Mouse (Mus musculus) lung, embryonic 16.5 days (tissue): ENCODE results near the gene Hjurp. TPM values are rescaled to one million over a fixed set of nuclear protein-coding genes. Genes with fewer than 3 reads are reported as not detected.
"Not testable (repeated sequence)": the region's sequence is repeated elsewhere in the genome, so short reads cannot be mapped to it uniquely, and the experiment has no call there.

Experiments used
- ATAC-seq: fragments of 200-750 bp; cut with Nextera tagmentation; 2 replicates; pipeline ENCODE4 v1.8.0; 2017; ENCODE audit warnings: low read depth, mild to moderate bottlenecking, moderate library complexity
- H3K27ac ChIP-seq: fragments of 300-500 bp; sonication (generic); 2 replicates; pipeline ENCODE4 v1.5.1; 2014; ENCODE audit warnings: mild to moderate bottlenecking, control low read depth, low read length
- H3K27me3 ChIP-seq: fragments of 300-500 bp; sonication (generic); 2 replicates; pipeline ENCODE4 v1.6.1; 2014; ENCODE audit warnings: low read depth, low read length, mixed read lengths; ENCODE audit not compliant: control insufficient read depth, insufficient read depth
- H3K36me3 ChIP-seq: fragments of 300-500 bp; sonication (generic); 2 replicates; pipeline ENCODE4 v1.6.1; 2014; ENCODE audit warnings: low read length; ENCODE audit not compliant: control insufficient read depth, insufficient read depth
- H3K4me1 ChIP-seq: fragments of 300-500 bp; sonication (generic); replicated peaks from 2 replicates; pipeline ENCODE4 v1.6.1; 2014; ENCODE audit warnings: low read length, mixed read lengths; ENCODE audit not compliant: control insufficient read depth, insufficient read depth
- H3K4me2 ChIP-seq: fragments of 300-500 bp; sonication (generic); 2 replicates; pipeline ENCODE4 v1.6.1; 2014; ENCODE audit warnings: low read depth, low read length, control low read depth
- H3K4me3 ChIP-seq: fragments of 300-500 bp; sonication (generic); 2 replicates; pipeline ENCODE4 v1.5.1; 2014; ENCODE audit warnings: mild to moderate bottlenecking, low read length, control low read depth
- H3K9ac ChIP-seq: fragments of 300-500 bp; sonication (generic); 2 replicates; pipeline ENCODE4 v1.6.1; 2014; ENCODE audit warnings: low read length, control low read depth
- H3K9me3 ChIP-seq: fragments of 300-500 bp; sonication (generic); 2 replicates; pipeline ENCODE4 v1.6.1; 2016; ENCODE audit warnings: low read length; ENCODE audit not compliant: control insufficient read depth
- WGBS: fragments of 180-500 bp; shearing (Covaris S2); extraction: QIAGEN DNeasy Blood & Tissue Kit; methylation state at CpG from one replicate; pipeline ENCODE4 v1.1.7; 2014; 5-methylcytosine and 5-hydroxymethylcytosine counted together
- polyA plus RNA-seq: library from polyadenylated mRNA; unstranded; fragments of >200 nt; fragmentation: Nextera tagmentation; extraction: Ambion mirVana; gene quantifications from 2 replicates; pipeline ENCODE4 v1.2.1, GENCODE M21; 2015

Gene Hjurp
- polyA plus RNA-seq, 1 experiment from 2014 or later, result 184 TPM

DNA sequence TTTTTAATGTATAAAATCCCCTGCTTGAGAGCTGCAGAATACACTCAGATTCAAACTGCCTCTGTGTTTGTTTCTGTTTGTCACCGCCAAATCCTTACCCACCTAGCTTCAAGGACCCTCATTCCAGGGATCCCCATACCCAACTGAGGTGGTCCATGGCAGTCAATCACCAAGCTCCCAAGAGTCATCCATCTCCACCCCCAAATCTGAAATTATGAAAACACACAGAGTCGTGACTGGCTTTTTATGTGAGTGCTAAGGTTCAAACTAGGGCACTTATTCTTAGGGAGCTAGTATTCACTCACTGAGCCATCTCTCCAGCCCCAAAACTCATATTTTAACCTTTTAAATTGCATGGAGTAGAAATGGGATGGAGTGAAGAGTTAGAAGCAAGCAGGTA lies 52.1 kb downstream of the Hjurp start:
- H3K4me3 ChIP-seq, H3K9ac ChIP-seq, H3K36me3 ChIP-seq, H3K27me3 ChIP-seq, H3K27ac ChIP-seq, H3K4me1 ChIP-seq, H3K4me2 ChIP-seq, ATAC-seq: not testable (repeated sequence)
- 37% methylated on average over 2 of the region's 2 CpGs for WGBS
- H3K9me3 ChIP-seq, result peaks cover 35% of the 10 kb centered on the region

DNA sequence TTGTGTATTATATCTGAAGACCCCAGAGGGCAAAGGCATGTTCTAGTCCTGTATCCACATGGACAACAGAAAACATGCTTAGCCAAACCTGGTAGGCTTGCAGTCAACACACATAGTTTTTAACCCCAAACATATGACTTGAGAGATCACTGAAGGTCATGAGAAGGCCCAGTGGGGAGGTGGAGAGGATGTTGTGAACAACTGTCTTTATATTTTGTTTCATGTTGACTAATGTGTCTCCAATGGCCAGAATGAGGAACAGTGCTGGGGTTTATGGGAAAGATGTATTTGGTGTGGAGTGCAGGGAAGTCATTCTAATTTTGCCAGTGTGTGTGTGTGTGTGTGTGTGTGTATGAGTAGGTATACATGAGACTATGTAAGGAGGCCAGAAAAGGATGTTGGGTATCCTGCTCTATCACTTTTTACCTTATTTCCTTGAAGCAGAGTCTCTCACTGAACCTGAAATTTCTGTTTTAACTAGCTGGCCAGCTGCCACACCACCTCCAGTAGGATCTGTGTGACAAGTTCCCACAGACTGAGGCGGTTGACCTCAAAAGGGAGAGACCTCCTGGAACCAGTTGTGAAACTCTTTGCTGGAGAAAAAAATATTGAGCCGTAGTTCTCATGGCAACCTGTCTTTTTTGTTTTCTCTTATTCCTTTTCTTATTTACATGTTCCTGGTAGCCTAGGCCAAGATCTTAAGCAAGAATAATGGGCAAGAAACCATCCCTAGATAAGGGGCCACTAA lies 53.2 kb downstream of the Hjurp start:
- H3K36me3 ChIP-seq, result no peaks in the 10 kb centered on the region
- no peak for ATAC-seq
- H3K4me1 ChIP-seq, result no peaks in the 10 kb centered on the region
- peaks cover 24% of the 10 kb centered on the region for H3K9me3 ChIP-seq
- H3K27me3 ChIP-seq, result no peaks in the 10 kb centered on the region
- H3K4me2 ChIP-seq, result no peak overlapping the region
- WGBS, result 63% methylated on average over 2 of the region's 2 CpGs
- no peak overlapping the region for H3K27ac ChIP-seq
- H3K9ac ChIP-seq, result no peak overlapping the region
- no peak overlapping the region for H3K4me3 ChIP-seq

DNA sequence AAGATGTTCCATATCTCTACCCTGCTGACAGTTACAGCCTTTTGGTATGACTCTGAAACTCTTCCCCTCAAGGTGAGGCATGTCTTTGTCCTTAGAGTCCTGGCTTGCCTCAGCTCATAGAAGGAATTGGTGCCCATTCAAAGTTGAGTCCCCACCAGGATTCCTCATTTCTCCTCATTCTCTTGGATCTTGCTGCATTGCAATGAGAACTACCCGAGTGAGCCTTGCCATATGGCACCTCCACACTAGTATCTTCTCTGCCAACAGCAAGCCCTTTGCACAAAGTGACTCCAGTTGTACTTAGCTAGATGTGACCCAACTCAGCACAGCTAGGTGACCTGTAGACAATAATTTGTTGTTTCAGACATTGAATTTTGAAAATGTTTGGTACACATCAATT lies 53.8 kb downstream of the Hjurp start:
- ATAC-seq, result no peak
- Histone ChIP-seq H3K9me3 (peaks cover 24% of the 10 kb centered on the region), H3K4me3 (no peak overlapping the region)

GRCm38 (mm10) chr1:88223011-88223515 lies 54.4 kb downstream of the Hjurp start:
- ATAC-seq, H3K27me3 ChIP-seq, H3K9ac ChIP-seq, H3K4me2 ChIP-seq, H3K4me3 ChIP-seq, H3K4me1 ChIP-seq, H3K27ac ChIP-seq, H3K36me3 ChIP-seq: not testable (repeated sequence)
- H3K9me3 ChIP-seq, result peaks cover 18% of the 10 kb centered on the region

More for the DNA sequence above, 53.8 kb downstream of the Hjurp start:
- Histone ChIP-seq H3K4me1 (no peaks in the 10 kb centered on the region), H3K36me3 (no peaks in the 10 kb centered on the region), H3K27me3 (no peaks in the 10 kb centered on the region), H3K27ac (no peak overlapping the region), H3K4me2 (no peak overlapping the region), H3K9ac (no peak overlapping the region)
- 36% methylated on average over 1 of the region's 1 CpGs for WGBS

DNA sequence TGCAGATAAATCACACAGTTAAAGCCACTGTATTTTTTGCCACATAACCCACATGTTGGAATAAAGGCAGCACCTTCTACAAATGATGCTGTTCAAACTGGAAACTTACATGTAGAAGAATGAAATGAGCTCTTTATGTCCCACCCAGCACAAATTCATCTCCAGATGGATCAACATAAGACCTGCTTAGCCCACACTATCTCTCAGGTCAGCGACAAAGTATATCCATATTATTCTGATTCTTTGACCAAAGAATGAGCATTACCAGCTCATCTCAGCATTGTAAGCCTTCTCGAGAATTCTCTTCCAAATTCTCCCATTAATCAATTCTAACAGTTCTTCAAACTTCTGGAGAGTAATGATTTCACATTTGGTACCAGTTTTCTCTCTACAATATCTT lies 55.2 kb downstream of the Hjurp start:
- Histone ChIP-seq H3K4me3 (no peak overlapping the region), H3K4me2 (no peak overlapping the region), H3K4me1 (no peaks in the 10 kb centered on the region), H3K27me3 (no peaks in the 10 kb centered on the region), H3K36me3 (no peaks in the 10 kb centered on the region), H3K9me3 (peaks cover 21% of the 10 kb centered on the region), H3K9ac (no peak overlapping the region), H3K27ac (no peak overlapping the region)
- 38% methylated on average over 2 of the region's 2 CpGs for WGBS
- ATAC-seq, result no peak

- Histone ChIP-seq H3K27ac (no peak overlapping the region), H3K27me3 (no peaks in the 10 kb centered on the region), H3K4me2 (no peak overlapping the region), H3K4me3 (no peak overlapping the region), H3K36me3 (no peaks in the 10 kb centered on the region), H3K9ac (no peak overlapping the region), H3K4me1 (no peaks in the 10 kb centered on the region), H3K9me3 (peaks cover 22% of the 10 kb centered on the region)
- ATAC-seq, result no peak
These were observed 57.1 kb downstream of the Hjurp start for GRCm38 (mm10) chr1:88220336-88220735.

DNA sequence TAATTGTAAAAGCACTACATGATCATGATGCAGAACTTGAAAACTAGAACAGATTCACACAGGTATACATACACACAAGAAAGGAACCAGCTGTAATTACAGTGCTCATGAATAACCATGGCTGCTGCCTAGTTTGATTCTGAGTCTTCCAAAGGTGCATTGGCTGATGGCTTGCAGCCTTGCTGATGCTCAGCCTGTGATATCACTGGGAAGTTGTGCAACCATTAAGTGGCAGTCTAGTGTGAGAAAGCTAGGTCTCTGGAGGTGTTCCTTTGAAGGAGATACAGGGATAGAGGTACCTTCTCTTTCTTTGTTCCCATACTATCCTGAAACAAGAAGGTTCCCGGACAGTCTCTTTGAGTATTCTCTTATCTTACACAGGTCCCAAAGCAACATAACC lies 58.4 kb downstream of the Hjurp start:
- Histone ChIP-seq H3K4me1 (no peaks in the 10 kb centered on the region), H3K4me3 (no peak overlapping the region), H3K27me3 (no peaks in the 10 kb centered on the region), H3K9me3 (peaks cover 31% of the 10 kb centered on the region), H3K27ac (no peak overlapping the region), H3K4me2 (no peak overlapping the region), H3K9ac (no peak overlapping the region), H3K36me3 (no peaks in the 10 kb centered on the region)
- 11% methylated on average over 1 of the region's 1 CpGs for WGBS
- no peak for ATAC-seq

DNA sequence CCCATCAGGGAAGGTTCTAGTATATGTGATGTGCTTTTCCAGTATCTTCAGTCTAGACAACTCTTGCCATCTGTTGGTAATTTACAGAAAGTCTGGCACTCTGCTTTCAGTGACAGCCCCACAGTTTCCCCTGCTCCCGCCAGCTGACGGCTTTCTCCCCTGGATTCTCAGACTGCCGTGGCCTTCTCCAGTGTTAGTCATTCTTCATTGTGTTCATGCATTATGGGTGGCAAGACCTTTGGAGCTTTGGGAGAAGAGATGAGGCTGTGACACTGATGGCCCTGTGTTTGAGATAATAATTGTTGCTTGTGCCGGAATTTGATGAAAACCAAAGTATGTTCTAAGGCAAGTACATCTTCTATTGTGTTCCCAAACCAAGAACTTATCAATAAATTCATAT lies 58.8 kb downstream of the Hjurp start:
- Histone ChIP-seq H3K9ac (no peak overlapping the region), H3K4me3 (no peak overlapping the region), H3K27me3 (no peaks in the 10 kb centered on the region), H3K9me3 (peaks cover 35% of the 10 kb centered on the region), H3K4me2 (no peak overlapping the region), H3K4me1 (no peaks in the 10 kb centered on the region), H3K36me3 (no peaks in the 10 kb centered on the region), H3K27ac (no peak overlapping the region)
- 47% methylated on average over 4 of the region's 4 CpGs for WGBS
- ATAC-seq, result no peak

DNA sequence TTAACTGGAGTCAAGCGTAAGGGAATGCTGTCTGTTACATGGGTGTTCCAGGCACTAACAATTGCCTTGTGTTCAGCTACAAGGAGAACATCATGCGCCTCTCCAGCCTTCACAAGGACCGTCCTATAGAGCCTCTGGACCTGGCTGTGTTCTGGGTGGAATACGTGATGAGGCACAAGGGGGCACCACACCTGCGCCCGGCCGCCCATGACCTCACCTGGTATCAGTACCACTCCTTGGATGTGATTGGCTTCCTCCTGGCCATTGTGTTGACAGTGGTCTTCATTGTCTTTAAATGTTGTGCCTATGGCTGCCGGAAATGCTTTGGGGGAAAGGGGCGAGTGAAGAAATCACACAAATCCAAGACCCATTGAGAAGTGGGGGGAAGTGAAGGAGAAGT lies 59.4 kb downstream of the Hjurp start:
- Histone ChIP-seq H3K9ac (no peak overlapping the region), H3K4me3 (no peak overlapping the region), H3K4me2 (no peak overlapping the region), H3K27me3 (no peaks in the 10 kb centered on the region), H3K9me3 (peaks cover 39% of the 10 kb centered on the region), H3K27ac (no peak overlapping the region), H3K4me1 (no peaks in the 10 kb centered on the region), H3K36me3 (no peaks in the 10 kb centered on the region)
- ATAC-seq, result no peak
- WGBS, result 70% methylated on average over 9 of the region's 9 CpGs
